Mouse (Mus musculus): ENCODE measurements at regions not wholly inside any gene's neighbourhood (a gene's known extent, or its start where the extent isn't known, plus 50 kb on each side); places are given as distances from the start of the nearest gene placed in this dataset.

DNA sequence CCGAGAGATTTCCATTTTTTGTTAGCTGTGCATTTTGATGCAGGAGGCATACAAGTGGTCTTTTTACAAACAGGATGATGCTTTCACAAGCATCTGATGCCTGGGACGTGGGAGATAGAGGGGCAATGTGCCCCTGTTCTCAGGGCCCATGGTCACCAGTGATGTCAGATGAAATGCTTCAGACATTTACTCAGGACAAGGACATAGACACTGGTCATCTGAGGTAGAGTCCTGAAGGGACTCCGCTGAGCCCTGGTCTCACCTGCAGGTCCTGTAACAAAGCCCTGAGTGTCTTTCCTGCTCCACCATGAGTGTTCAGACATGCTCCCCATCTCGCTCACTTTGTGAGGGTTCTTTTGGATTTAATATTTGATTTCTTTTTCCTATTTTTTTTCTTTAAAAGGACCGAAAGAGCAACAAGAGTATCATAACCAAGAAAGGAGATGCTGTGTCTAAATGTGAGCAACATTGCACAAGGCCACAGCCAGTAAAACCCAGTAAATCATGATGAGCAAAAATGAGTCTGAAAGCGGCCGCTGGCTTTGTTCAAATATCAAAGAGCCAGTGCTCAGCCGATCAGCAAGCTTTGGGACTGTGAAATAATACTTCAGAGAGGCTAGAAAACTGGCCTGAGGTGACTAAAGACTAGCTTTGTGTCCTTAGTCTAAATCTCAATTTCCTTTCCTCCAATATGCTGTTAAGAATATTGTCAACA, 430.1 kb downstream of the Ate1 start:
- peak; percentile 50 to 54 for DNase-seq

DNA sequence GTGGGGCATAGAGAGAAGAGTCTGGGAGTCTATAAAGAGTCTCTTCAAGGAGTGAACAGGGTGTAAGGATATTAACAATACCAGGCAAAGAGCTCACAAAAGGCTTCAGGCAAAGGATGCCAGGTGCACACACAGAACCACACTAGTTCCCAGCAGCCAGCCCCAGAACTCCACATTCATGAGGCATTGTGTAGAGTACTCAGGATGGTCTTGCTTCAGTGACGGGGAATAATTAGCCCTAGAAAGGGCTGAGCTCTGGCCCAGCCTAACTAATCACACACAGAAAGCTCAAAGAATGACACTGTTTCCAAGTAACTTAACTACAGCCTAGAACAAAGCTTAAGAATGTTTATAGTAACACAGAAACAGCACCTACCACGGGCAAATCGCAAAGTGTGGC, 428.2 kb downstream of the Ate1 start:
- no peak for DNase-seq

DNA sequence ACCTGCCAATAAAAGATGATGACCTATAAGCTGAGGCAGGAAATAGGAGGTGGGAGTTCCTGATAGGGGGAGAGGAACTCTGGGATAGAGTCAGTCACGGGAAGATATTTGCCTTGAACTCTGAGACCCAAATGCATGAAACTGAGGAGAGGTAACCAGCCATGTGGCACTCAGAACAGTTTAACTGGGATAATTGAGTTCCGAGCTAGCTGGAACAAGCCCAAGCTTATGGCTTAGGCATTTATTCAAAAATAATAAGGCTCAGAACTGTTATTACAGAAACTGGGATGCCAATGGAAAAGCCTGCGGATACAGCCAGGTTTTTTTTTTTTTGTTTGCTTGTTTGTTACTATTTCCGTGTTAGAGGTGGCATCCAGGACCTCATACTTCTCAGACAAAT, 425.0 kb downstream of the Ate1 start:
- DNase-seq, result no peak

DNA sequence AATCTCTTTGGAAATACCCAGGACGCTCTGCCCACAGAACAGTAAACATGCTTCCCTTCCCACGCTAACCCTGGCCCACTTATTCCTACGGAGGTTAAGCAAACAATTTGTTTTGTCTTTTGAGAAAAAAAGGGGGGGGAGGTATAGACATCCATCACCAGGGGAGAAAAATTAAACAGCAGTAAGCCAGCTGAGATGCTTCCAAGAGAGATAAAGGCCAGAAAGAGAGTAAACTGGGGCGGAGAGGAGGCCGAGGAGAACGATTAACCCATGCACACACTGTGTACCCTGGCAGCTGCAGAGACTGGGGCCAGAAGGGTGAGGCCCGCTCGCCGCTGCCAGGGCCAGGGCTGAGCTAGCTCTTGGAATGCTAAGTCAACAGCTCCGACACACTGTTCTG, 421.6 kb downstream of the Ate1 start:
- peak; percentile 51 to 59 for DNase-seq

DNA sequence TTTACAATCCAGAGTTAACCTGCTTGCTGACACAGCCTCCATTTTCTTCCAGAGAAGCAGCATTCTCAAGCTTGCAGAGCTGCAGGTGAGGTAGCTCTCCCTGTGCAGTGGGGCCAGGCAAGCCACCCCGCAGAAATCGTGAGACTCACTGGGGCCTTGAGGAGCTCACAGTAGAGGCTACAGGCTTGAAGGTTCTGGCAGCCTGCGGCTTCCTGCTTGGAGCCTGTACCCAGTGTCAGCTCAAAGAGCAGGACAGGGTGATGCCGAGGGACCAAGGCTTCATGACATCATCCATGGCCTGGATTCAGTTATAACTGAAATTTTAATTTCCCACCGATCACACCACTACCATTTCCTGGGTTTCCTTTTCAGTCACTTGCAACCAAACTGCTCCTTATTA, 417.5 kb downstream of the Ate1 start:
- peak; percentile 37 to 57 for DNase-seq

DNA sequence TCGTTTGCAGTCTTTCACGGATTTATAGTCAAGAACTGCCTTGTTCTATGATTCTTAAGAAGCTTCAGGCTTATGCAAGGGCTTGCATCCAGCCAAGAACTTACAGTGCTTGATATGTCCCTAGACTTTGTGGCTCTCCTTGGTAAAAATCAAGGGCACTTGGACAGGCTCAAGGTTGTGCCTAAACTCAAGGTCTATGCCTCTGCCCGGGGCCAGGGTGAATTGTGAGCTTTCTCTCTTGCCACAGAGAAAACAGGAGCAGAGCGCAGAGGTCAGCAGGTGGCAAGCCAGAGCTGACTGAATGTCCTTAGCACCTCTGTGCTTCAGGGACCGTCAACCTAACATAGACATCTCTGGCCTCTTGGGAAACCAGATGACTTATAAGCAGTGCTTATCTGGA, 413.2 kb downstream of the Ate1 start:
- DNase-seq, result peak; percentile 75 to 81

GRCm38 (mm10) chr7:130108362-130108761, 411.8 kb downstream of the Ate1 start:
- DNase-seq, result no peak
